Mouse (Mus musculus) right cerebral cortex, postnatal 25 days (tissue): ENCODE data around the gene Prnd.
A peak's percentile ranks its signal among the peaks of the same experiment; 100 is the strongest.

ENCODE experiments used
- DNase-seq: peaks from one replicate; pipeline ENCODE4 v3.0.0; 2022

Prnd gene

GRCm38 (mm10) chr2:131941501-131941900 lies 9.2 kb upstream of the Prnd start:
- DNase-seq = no peak

- DNase-seq = peak; percentile 0
Observed at GRCm38 (mm10) chr2:131944370-131944769, 6.3 kb upstream of the Prnd start.

DNA sequence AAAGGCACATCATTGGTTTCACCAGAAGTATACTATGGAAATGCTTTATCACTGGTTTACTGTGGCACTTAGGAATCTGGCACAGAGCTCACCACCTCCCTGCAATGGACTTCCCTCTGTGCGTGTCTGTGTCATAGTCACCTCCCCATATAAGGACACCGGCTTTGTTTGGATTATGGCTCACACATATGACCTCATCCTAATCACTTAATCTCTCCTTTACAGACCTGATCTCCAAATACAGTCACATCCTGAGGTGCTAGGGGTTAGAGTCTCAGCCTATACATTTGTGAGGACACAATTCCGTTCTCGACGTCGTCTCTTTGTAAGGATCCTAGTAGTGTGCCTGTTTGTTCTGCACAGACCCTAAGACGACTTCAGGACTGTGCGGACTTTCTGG lies 5.4 kb upstream of the Prnd start:
- DNase-seq = no peak

DNA sequence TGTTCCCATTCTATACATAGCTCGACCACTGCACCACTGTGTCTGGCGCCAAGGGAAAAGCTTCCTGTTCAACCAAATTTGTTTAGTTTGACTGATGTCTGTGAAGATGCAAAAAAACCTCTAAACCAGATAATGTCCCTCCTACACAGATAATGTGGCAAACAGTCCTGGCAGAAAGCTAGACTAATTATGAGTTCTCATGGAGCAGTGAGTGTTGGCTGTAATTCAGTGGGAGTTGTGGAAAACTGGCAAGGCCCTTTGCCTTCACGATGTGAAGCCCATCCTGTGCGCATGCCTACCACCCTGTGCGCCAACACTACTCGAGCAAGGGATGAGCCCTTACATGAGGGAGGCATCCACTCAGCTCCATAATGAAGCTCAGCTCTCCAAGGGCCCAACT lies 4.9 kb upstream of the Prnd start:
- DNase-seq = no peak

DNA sequence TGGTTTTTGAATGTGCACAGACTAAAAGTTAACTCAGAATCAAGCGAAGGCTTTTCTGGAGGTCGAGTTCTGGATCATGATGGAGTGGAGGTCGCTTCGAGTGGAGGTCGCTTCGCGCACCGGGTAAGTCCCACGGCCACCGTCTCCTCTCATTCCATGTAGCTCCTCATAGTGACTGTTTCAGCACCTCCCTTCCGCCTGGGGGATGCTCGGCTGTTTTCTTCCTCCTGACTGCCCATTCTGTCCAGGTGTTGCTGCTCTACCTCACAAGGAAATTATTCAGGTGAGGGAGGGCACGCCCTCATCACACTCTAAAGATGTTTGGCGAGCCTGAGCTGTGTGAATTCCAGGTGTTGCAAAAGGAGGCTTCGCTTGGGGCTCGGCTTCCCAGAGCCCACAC lies 4.3 kb upstream of the Prnd start:
- DNase-seq = no peak

GRCm38 (mm10) chr2:131948156-131948555 lies 2.5 kb upstream of the Prnd start:
- DNase-seq = no peak

GRCm38 (mm10) chr2:131948916-131949639 lies 1.6 kb upstream of the Prnd start:
- no peak for DNase-seq

- DNase-seq = peak; percentile 45
Observed at GRCm38 (mm10) chr2:131949767-131950597, 679 bp upstream of the Prnd start.

- DNase-seq = peak; percentile 1
Observed at GRCm38 (mm10) chr2:131952456-131952855, 1.8 kb downstream of the Prnd start.

DNA sequence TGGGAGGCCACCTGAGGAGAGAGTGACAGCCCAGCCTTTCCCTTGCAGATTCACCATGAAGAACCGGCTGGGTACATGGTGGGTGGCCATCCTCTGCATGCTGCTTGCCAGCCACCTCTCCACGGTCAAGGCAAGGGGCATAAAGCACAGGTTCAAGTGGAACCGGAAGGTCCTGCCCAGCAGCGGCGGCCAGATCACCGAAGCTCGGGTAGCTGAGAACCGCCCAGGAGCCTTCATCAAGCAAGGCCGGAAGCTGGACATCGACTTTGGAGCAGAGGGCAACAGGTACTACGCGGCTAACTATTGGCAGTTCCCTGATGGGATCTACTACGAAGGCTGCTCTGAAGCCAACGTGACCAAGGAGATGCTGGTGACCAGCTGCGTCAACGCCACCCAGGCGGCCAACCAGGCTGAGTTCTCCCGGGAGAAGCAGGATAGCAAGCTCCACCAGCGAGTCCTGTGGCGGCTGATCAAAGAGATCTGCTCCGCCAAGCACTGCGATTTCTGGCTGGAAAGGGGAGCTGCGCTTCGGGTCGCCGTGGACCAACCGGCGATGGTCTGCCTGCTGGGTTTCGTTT lies 2.4 kb downstream of the Prnd start:
- DNase-seq = peak; percentile 9

GRCm38 (mm10) chr2:131953711-131954110 lies 3.0 kb downstream of the Prnd start:
- DNase-seq = peak; percentile 2

- peak; percentile 1 for DNase-seq
Observed at GRCm38 (mm10) chr2:131954835-131955234, 4.2 kb downstream of the Prnd start.

- peak; percentile 2 for DNase-seq
Observed at GRCm38 (mm10) chr2:131955264-131955663, 4.6 kb downstream of the Prnd start.

DNA sequence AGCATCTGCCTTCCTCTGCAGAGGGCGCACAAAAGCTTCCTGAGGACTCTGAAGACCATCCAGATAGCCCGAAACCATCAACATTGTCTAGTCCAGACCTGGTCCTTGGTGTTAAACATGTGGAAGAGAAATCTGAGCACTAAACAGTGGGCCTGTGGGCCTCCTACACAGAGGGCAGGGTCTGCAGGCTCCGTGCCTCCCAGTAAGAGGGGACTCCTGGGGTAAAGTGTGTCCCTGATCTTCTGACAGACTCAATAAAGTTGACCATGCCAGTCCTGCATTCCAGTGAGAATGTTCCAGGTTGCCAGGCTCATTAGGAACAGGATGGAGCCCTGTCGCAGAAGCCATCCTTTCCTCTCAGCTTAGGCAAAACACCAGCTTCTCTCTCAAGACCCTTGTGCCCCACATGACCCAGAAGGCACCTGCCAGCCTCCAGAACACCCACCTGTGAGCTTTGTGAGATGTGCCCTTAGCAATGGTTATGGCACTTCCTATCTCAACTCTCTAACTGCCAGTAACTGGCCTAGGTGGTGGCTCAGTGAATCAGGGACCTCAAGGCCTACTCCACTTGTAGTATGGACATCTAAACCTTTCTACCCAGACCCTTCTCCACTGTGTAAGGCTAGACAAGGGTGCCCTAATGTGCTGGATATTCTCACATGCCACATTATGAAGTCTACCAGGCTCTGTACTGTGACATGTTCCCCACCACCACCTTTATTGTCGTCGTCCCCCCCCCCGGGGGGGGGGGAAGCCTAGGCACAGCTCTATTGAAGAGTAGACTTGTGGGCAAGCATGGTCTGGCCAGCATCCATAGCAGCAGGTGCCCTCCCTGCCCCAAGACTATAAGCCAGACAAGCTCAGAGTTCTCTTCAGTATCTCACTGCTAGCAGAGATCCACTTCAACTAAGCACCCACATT lies 5.9 kb downstream of the Prnd start:
- peak; percentile 1 for DNase-seq

DNA sequence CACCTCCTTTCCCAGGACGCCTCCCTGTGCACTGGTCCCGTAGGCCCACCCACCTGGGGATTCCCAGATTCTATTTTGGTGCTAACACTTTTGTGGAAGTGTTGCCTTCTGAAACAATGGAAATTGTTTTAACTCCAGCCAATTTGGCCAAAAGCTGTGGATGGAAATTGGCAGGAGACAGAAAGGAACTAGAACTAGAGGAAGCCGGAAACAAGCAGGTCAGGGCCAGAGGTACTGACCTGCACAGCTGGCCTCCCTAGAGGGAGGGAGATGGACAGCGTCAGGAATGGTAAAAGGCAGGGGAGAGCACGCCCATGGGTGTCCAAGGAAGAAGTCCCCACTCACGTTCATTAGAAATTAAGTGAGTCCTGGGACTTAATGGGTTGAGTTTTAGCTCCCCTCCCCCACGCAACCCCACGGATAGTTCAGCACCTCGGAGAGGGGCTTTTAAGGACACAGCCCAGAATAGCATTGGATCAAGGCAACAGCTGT lies 7.1 kb downstream of the Prnd start:
- no peak for DNase-seq

DNA sequence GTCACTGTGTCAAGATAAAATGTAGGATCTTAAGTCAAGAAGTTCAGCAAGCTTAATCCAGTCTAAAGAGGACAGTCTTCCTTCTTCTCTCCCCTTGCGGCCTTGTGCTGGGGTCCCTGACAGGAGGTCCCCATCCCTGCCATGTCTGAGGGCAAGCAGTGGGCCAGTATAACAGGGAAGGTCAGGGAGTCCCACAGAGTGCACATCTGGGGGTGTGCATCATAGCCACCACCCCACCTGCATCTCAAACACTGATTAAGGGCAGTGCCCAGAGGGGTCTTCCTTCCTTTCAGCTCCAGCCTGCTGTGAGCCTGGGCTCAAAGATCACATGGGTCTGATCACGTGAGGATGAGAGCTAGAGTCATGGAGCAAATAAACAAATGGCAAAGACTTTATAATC lies 11.0 kb downstream of the Prnd start:
- DNase-seq = no peak

DNA sequence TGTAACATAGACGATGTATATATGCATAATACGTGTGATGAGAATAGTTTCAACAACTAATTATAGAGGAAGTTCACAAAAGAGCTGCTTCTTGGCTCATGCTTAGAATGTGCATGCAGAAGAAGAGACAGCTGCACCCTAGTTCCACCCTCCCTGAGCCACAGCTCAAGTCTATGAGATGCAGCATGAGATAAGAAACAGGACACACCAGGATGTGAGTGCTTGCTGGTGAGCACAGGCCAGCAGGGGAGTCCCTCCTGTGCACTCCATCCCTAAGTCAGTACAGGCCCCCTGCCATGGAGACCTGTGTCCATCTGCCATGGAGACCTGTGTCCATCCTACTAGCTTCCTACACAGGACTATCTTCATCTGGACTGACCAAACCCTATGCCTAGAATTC lies 19.9 kb downstream of the Prnd start:
- peak; percentile 3 for DNase-seq

DNA sequence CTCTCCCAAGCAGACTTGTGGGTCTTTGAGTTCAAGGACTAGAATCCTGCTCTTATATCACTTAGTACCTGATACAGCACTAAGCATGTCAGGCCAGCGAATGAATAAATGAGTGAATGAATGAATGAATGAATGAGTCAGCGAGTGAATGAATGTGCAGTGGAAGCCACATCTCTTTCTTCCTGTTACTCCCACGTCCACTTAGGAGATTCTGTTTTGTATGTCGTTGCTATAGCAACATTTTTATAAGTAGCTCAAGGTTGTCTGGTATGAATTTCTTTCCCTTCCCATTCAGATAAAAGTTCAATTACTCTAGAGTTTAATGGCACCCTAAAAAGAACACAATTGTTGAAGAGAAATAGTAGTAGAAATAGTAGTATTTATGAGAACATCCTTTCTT lies 20.4 kb downstream of the Prnd start:
- no peak for DNase-seq

- DNase-seq = no peak
Observed at GRCm38 (mm10) chr2:131976663-131977062, 26.0 kb downstream of the Prnd start.

DNA sequence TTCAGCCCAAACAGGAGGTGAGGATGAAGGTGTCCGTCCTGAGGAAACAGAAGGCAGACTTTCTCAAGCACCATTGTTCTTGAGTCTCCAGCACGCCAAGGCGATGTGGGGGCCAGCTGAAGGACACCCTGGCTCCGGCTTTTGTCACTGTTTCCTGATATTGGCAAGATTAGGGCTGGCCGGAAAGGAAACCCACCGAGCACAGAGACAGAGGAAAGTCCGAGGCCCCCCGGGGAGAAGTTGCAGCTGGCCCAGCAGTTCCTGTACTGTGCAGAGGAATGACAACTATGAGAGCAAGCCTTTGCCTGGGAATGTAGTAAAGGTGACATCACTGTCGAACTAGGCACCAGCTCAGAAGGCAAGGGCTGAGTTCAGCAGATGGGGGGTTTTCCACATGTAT lies 30.2 kb downstream of the Prnd start:
- DNase-seq = peak; percentile 3

- peak; percentile 40 for DNase-seq
Observed at GRCm38 (mm10) chr2:131982546-131983196, 32.0 kb downstream of the Prnd start.

DNA sequence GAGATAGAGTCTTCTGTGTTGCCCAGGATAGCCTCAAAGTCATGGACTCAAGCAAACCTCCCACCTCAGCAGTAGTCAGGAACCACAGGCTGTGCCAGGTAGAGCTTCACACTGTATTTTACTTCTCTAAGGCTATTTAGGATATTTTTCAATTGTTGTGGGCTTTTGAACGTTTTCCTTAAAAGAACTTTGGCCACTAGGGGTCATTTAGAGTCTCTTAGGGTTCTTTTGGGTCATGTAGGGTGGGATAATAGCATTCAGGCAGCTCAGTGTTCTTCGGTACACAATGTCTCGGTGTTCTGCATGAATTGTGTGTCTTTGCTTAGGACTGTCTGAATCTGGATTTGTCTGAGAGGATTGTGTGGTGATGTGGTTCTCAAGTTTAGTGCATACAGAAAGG lies 37.3 kb downstream of the Prnd start:
- DNase-seq = peak; percentile 1
